Mouse (Mus musculus) forebrain, embryonic 16.5 days (tissue): ENCODE results near the gene Mob4. TPM values are rescaled to one million over a fixed set of nuclear protein-coding genes. Genes with fewer than 3 reads are reported as not detected.
"Not testable (repeated sequence)": the region's sequence is repeated elsewhere in the genome, so short reads cannot be mapped to it uniquely, and the experiment has no call there.

ENCODE experiments used
- ATAC-seq: fragments of 200-750 bp; cut with Nextera tagmentation; 2 replicates; pipeline ENCODE4 v1.8.0; 2017; ENCODE audit warnings: mild to moderate bottlenecking, moderate library complexity
- H3K27ac ChIP-seq: fragments of 300-500 bp; sonication (generic); 2 replicates; pipeline ENCODE4 v1.5.1; 2014; ENCODE audit warnings: low read length, control low read depth
- H3K27me3 ChIP-seq: fragments of 300-500 bp; sonication (generic); replicated peaks from 2 replicates; pipeline ENCODE4 v1.6.1; 2014; ENCODE audit warnings: low read length; ENCODE audit not compliant: control insufficient read depth, insufficient read depth
- H3K36me3 ChIP-seq: fragments of 300-500 bp; sonication (generic); 2 replicates; pipeline ENCODE4 v1.6.1; 2014; ENCODE audit not compliant: control insufficient read depth, insufficient read depth
- H3K4me1 ChIP-seq: fragments of 300-500 bp; sonication (generic); replicated peaks from 2 replicates; pipeline ENCODE4 v1.6.1; 2014; ENCODE audit warnings: low read length; ENCODE audit not compliant: control insufficient read depth, insufficient read depth
- H3K4me2 ChIP-seq: fragments of 300-500 bp; sonication (generic); 2 replicates; pipeline ENCODE4 v1.6.1; 2014; ENCODE audit warnings: mild to moderate bottlenecking, low read length, control low read depth
- H3K4me3 ChIP-seq: fragments of 300-500 bp; sonication (generic); replicated peaks from 2 replicates; pipeline ENCODE4 v1.5.1; 2014; ENCODE audit warnings: mild to moderate bottlenecking, low read length, control low read depth
- H3K9ac ChIP-seq: fragments of 300-500 bp; sonication (generic); replicated peaks from 2 replicates; pipeline ENCODE4 v1.6.1; 2014; ENCODE audit warnings: low read depth, low read length, control low read depth
- H3K9me3 ChIP-seq: fragments of 300-500 bp; sonication (generic); 2 replicates; pipeline ENCODE4 v1.6.1; 2016; ENCODE audit warnings: low read length; ENCODE audit not compliant: control insufficient read depth
- WGBS: fragments of 180-500 bp; shearing (Covaris S2); extraction: QIAGEN DNeasy Blood & Tissue Kit; methylation state at CpG from one replicate; pipeline ENCODE4 v1.1.7; 2014; 5-methylcytosine and 5-hydroxymethylcytosine counted together
- polyA plus RNA-seq: library from polyadenylated mRNA; unstranded; fragments of >200 nt; fragmentation: Nextera tagmentation; extraction: Ambion mirVana; gene quantifications from 2 replicates; pipeline ENCODE4 v1.2.1, GENCODE M21; 2015

Mob4 gene
- polyA plus RNA-seq, 1 experiment from 2014 or later: 194 TPM

- WGBS: 92% methylated on average over 2 of the region's 2 CpGs
- H3K4me2 ChIP-seq: no peak overlapping the region
- no peak overlapping the region for H3K4me3 ChIP-seq
- peaks cover 14% of the 10 kb centered on the region for H3K4me1 ChIP-seq
- H3K36me3 ChIP-seq: peaks cover 6% of the 10 kb centered on the region; the same call in 1 of the 2 replicates
- ATAC-seq: no peak
- H3K9me3 ChIP-seq: no peaks in the 10 kb centered on the region
- H3K9ac ChIP-seq: no peak overlapping the region
- no peak overlapping the region for H3K27ac ChIP-seq
- no peaks in the 10 kb centered on the region for H3K27me3 ChIP-seq
Measured at GRCm38 (mm10) chr1:55092056-55092455, 39.0 kb upstream of the Mob4 start.

- Histone ChIP-seq H3K27me3 (no peaks in the 10 kb centered on the region), H3K4me3 (no peak overlapping the region), H3K27ac (no peak overlapping the region), H3K9ac (no peak overlapping the region), H3K4me2 (no peak overlapping the region), H3K4me1 (peaks cover 14% of the 10 kb centered on the region), H3K36me3 (peaks cover 6% of the 10 kb centered on the region; the same call in 1 of the 2 replicates), H3K9me3 (no peaks in the 10 kb centered on the region)
- ATAC-seq: no peak
- 81% methylated on average over 1 of the region's 1 CpGs for WGBS
Measured at GRCm38 (mm10) chr1:55092469-55092868, 38.6 kb upstream of the Mob4 start.

GRCm38 (mm10) chr1:55106919-55107585, 24.0 kb upstream of the Mob4 start:
- Histone ChIP-seq H3K4me1 (no peaks in the 10 kb centered on the region), H3K4me2 (no peak overlapping the region), H3K9ac (no peak overlapping the region), H3K27ac (no peak overlapping the region), H3K27me3 (no peaks in the 10 kb centered on the region), H3K9me3 (0 out of 2 replicates have a peak, but pooled peaks cover 2% of the 10 kb centered on the region), H3K36me3 (no peaks in the 10 kb centered on the region), H3K4me3 (no peak overlapping the region)
- no peak for ATAC-seq
- WGBS: 91% methylated on average over 9 of the region's 9 CpGs

GRCm38 (mm10) chr1:55107644-55108043, 23.4 kb upstream of the Mob4 start:
- Histone ChIP-seq H3K27me3 (no peaks in the 10 kb centered on the region), H3K9me3 (0 out of 2 replicates have a peak, but pooled peaks cover 2% of the 10 kb centered on the region), H3K4me1 (no peaks in the 10 kb centered on the region), H3K36me3 (no peaks in the 10 kb centered on the region), H3K4me2 (no peak overlapping the region), H3K9ac (no peak overlapping the region), H3K4me3 (no peak overlapping the region), H3K27ac (no peak overlapping the region)
- ATAC-seq: no peak
- 84% methylated on average over 1 of the region's 1 CpGs for WGBS

- no peaks in the 10 kb centered on the region for H3K4me1 ChIP-seq
- H3K9ac ChIP-seq: no peak overlapping the region
- no peak overlapping the region for H3K27ac ChIP-seq
- no peak overlapping the region for H3K4me3 ChIP-seq
- H3K27me3 ChIP-seq: no peaks in the 10 kb centered on the region
- 0 out of 2 replicates have a peak, but pooled peaks cover 2% of the 10 kb centered on the region for H3K9me3 ChIP-seq
- H3K4me2 ChIP-seq: no peak overlapping the region
- H3K36me3 ChIP-seq: no peaks in the 10 kb centered on the region
- 32% methylated on average over 2 of the region's 2 CpGs for WGBS
- no peak for ATAC-seq
Measured at GRCm38 (mm10) chr1:55108473-55108872, 22.6 kb upstream of the Mob4 start.

- no peak overlapping the region for H3K27ac ChIP-seq
- no peak overlapping the region for H3K9ac ChIP-seq
- no peak overlapping the region for H3K4me3 ChIP-seq
- ATAC-seq: no peak
- H3K4me2 ChIP-seq: no peak overlapping the region
- H3K4me1 ChIP-seq: no peaks in the 10 kb centered on the region
- 0 out of 2 replicates have a peak, but pooled peaks cover 2% of the 10 kb centered on the region for H3K9me3 ChIP-seq
- no peaks in the 10 kb centered on the region for H3K36me3 ChIP-seq
- no peaks in the 10 kb centered on the region for H3K27me3 ChIP-seq
- 83% methylated on average over 4 of the region's 4 CpGs for WGBS
Measured at GRCm38 (mm10) chr1:55109066-55109766, 21.8 kb upstream of the Mob4 start.

GRCm38 (mm10) chr1:55123046-55123445, 8.0 kb upstream of the Mob4 start:
- WGBS: 94% methylated on average over 5 of the region's 5 CpGs
- H3K9ac ChIP-seq: no peak overlapping the region
- H3K36me3 ChIP-seq: no peaks in the 10 kb centered on the region
- H3K4me2 ChIP-seq: no peak overlapping the region
- H3K9me3 ChIP-seq: peaks cover 2% of the 10 kb centered on the region; the same call in 1 of the 2 replicates
- H3K27me3 ChIP-seq: no peaks in the 10 kb centered on the region
- ATAC-seq: no peak
- no peaks in the 10 kb centered on the region for H3K4me1 ChIP-seq
- no peak overlapping the region for H3K27ac ChIP-seq
- no peak overlapping the region for H3K4me3 ChIP-seq

GRCm38 (mm10) chr1:55123561-55123960, 7.5 kb upstream of the Mob4 start:
- H3K4me2 ChIP-seq: no peak overlapping the region
- WGBS: 96% methylated on average over 2 of the region's 2 CpGs
- H3K9me3 ChIP-seq: peaks cover 2% of the 10 kb centered on the region; the same call in 1 of the 2 replicates

GRCm38 (mm10) chr1:55124136-55124535, 6.9 kb upstream of the Mob4 start:
- H3K4me1 ChIP-seq, H3K27me3 ChIP-seq, H3K9me3 ChIP-seq, H3K36me3 ChIP-seq, H3K4me2 ChIP-seq, H3K4me3 ChIP-seq, H3K9ac ChIP-seq, ATAC-seq, H3K27ac ChIP-seq: not testable (repeated sequence)
- WGBS: 95% methylated on average over 2 of the region's 2 CpGs

More at GRCm38 (mm10) chr1:55123561-55123960, 7.5 kb upstream of the Mob4 start:
- Histone ChIP-seq H3K4me1 (no peaks in the 10 kb centered on the region), H3K4me3 (no peak overlapping the region), H3K36me3 (no peaks in the 10 kb centered on the region), H3K27me3 (no peaks in the 10 kb centered on the region), H3K9ac (no peak overlapping the region), H3K27ac (no peak overlapping the region)
- no peak for ATAC-seq
